14 mouse cellular contexts compared by ENCODE assay signal in genomic region chr4:154478933-154479613, GRCm38 (mm10).
DNase-seq lines count a peak whose midpoint lies in the region; ATAC-seq and TF ChIP-seq lines count a peak whose summit lies in the region.
"Had no signal": no experiment of that assay in that cellular context is flagged by ENCODE, and none has a peak within 500 bp of the region (broad histone marks: within the 10 kb centered on the region; RNA-seq: fewer than 3 reads in every experiment).

No protein-coding gene starts in this region.

- no peak for TF ChIP-seq POLR2A in heart, adult 2 months (IDR thresholded peaks at IDR 0.05; ENCODE audit: insufficient read depth, low read depth, low read length)

- no peak for ATAC-seq in heart, embryonic 16.5 days (replicated peaks; ENCODE audit: extremely low read depth, insufficient read depth, low FRiP score)
- no peak for ATAC-seq in hindbrain, embryonic 13.5 days (ENCODE audit: low FRiP score)
- ATAC-seq: forebrain, embryonic 15.5 days had no signal

- H3K4me3 ChIP-seq in heart, embryonic 16.5 days (ENCODE audit: low read length): no peak overlapping the region
- no peak overlapping the region for H3K4me3 ChIP-seq in heart, adult 2 months
- H3K4me3 ChIP-seq in hindbrain, embryonic 13.5 days: no peak overlapping the region
- H3K4me3 ChIP-seq: forebrain, embryonic 15.5 days; hindbrain, embryonic 12.5 days; liver, embryonic 13.5 days; midbrain, embryonic 10.5 days had no signal

- no peak for DNase-seq in heart, adult 2 months
- DNase-seq in kidney, adult 9 months: peak; percentile 54
- DNase-seq in kidney, postnatal 4 days: peak; percentile 24 to 45
- DNase-seq in lung, postnatal 4 days: peak; percentile 60 to 80
- DNase-seq in retina, embryonic 14.5 days (ENCODE audit: low spot score): no peak
- DNase-seq: cerebellum, adult 11 months; gastrocnemius, postnatal 14 days; liver, embryonic 13.5 days; thymus, adult 2 months had no signal

- no peak overlapping the region for H3K4me2 ChIP-seq in heart, embryonic 16.5 days (ENCODE audit: low read depth, low read length)
- no peak overlapping the region for H3K4me2 ChIP-seq in hindbrain, embryonic 13.5 days
- H3K4me2 ChIP-seq: forebrain, embryonic 15.5 days; hindbrain, embryonic 12.5 days; liver, embryonic 13.5 days had no signal

- WGBS in heart, embryonic 16.5 days: 52% methylated on average over 8 of the region's 8 CpGs
- 48% methylated on average over 8 of the region's 8 CpGs for WGBS in heart, adult 2 months
- 95% methylated on average over 8 of the region's 8 CpGs for WGBS in hindbrain, embryonic 13.5 days

- H3K4me1 ChIP-seq in heart, embryonic 16.5 days (ENCODE audit: control insufficient read depth, insufficient read depth, low read length): peaks cover 45% of the 10 kb centered on the region
- H3K4me1 ChIP-seq in heart, adult 2 months (ENCODE audit: control insufficient read depth, insufficient read depth, low read length): peaks cover 5% of the 10 kb centered on the region
- peaks cover 9% of the 10 kb centered on the region for H3K4me1 ChIP-seq in hindbrain, embryonic 13.5 days (replicated peaks)

- peaks cover 3% of the 10 kb centered on the region for H3K36me3 ChIP-seq in heart, embryonic 16.5 days (ENCODE audit: control insufficient read depth, insufficient read depth)
- no peaks in the 10 kb centered on the region for H3K36me3 ChIP-seq in heart, adult 2 months (ENCODE audit: control insufficient read depth, insufficient read depth, low read length)
- no peaks in the 10 kb centered on the region for H3K36me3 ChIP-seq in hindbrain, embryonic 13.5 days
- H3K36me3 ChIP-seq: forebrain, embryonic 15.5 days; hindbrain, embryonic 12.5 days; liver, embryonic 13.5 days; midbrain, embryonic 10.5 days had no signal

- H3K27ac ChIP-seq in heart, embryonic 16.5 days (ENCODE audit: low read length): peak overlapping the region; percentile 46
- no peak overlapping the region for H3K27ac ChIP-seq in heart, adult 2 months
- H3K27ac ChIP-seq in hindbrain, embryonic 13.5 days: no peak overlapping the region
- H3K27ac ChIP-seq: forebrain, embryonic 15.5 days; hindbrain, embryonic 12.5 days; liver, embryonic 13.5 days; midbrain, embryonic 10.5 days had no signal

- H3K79me2 ChIP-seq in heart, adult 2 months (replicated peaks; ENCODE audit: control insufficient read depth, insufficient read depth, low read length): no peaks in the 10 kb centered on the region

- TF ChIP-seq CTCF in heart, adult 2 months (IDR thresholded peaks at IDR 0.05): no peak

- H3K9ac ChIP-seq in heart, embryonic 16.5 days (ENCODE audit: low read length): no peak overlapping the region
- H3K9ac ChIP-seq in heart, adult 2 months (ENCODE audit: low read depth, low read length): no peak overlapping the region
- no peak overlapping the region for H3K9ac ChIP-seq in hindbrain, embryonic 13.5 days
- H3K9ac ChIP-seq: forebrain, embryonic 15.5 days; hindbrain, embryonic 12.5 days; liver, embryonic 13.5 days had no signal

- intact Hi-C loops in heart, adult 2 months (cut with DNase I): no loop called here

- no peak for TF ChIP-seq EP300 in heart, adult 2 months (IDR thresholded peaks at IDR 0.05; ENCODE audit: insufficient read depth, low read depth, low read length)

- H3K27me3 ChIP-seq in heart, embryonic 16.5 days (ENCODE audit: control insufficient read depth, insufficient read depth, low read length): peaks cover 10% of the 10 kb centered on the region; the same call in 1 of the 2 replicates
- no peaks in the 10 kb centered on the region for H3K27me3 ChIP-seq in heart, adult 2 months (ENCODE audit: control insufficient read depth, insufficient read depth, low read length)
- peaks cover 98% of the 10 kb centered on the region for H3K27me3 ChIP-seq in hindbrain, embryonic 13.5 days

- H3K9me3 ChIP-seq in heart, embryonic 16.5 days (replicated peaks; ENCODE audit: control insufficient read depth, low read length): no peaks in the 10 kb centered on the region
- no peaks in the 10 kb centered on the region for H3K9me3 ChIP-seq in hindbrain, embryonic 13.5 days
- H3K9me3 ChIP-seq: forebrain, embryonic 15.5 days; hindbrain, embryonic 12.5 days; liver, embryonic 13.5 days; midbrain, embryonic 10.5 days had no signal

Comparison
In these comparisons a context has a peak if more than half of its experiments do, and no peak if none do; other contexts are left out.
1. DNase-seq: peak in kidney, adult 9 months (single experiment), kidney, postnatal 4 days (2 of 2) and lung, postnatal 4 days (2 of 2); none in heart, adult 2 months (0 of 2) and retina, embryonic 14.5 days (single experiment).